Mouse (Mus musculus): ENCODE data around the gene Tmprss7.
A peak's percentile ranks its signal among the peaks of the same experiment; 100 is the strongest.

Tmprss7 gene

GRCm38 (mm10) chr16:45629497-45630105 lies 63.9 kb downstream of the Tmprss7 start:
- DNase-seq (ENCODE audit: low read depth, low spot score), result no peak

GRCm38 (mm10) chr16:45625342-45625741 lies 68.1 kb downstream of the Tmprss7 start:
- DNase-seq (ENCODE audit: low read depth, low spot score), result no peak

GRCm38 (mm10) chr16:45624791-45625190 lies 68.7 kb downstream of the Tmprss7 start:
- peak; percentile 16 for DNase-seq (ENCODE audit: low read depth, low spot score)

GRCm38 (mm10) chr16:45623230-45623629 lies 70.2 kb downstream of the Tmprss7 start:
- no peak for DNase-seq (ENCODE audit: low read depth, low spot score)

GRCm38 (mm10) chr16:45619751-45620375 lies 73.6 kb downstream of the Tmprss7 start:
- DNase-seq (ENCODE audit: low read depth, low spot score), result no peak

- no peak for DNase-seq (ENCODE audit: low read depth, low spot score)
Observed at GRCm38 (mm10) chr16:45615944-45616343, 77.5 kb downstream of the Tmprss7 start.

GRCm38 (mm10) chr16:45613247-45613646 lies 80.2 kb downstream of the Tmprss7 start:
- no peak for DNase-seq (ENCODE audit: low read depth, low spot score)

GRCm38 (mm10) chr16:45610267-45610666 lies 83.2 kb downstream of the Tmprss7 start, which contains the start of gene Gcsam:
Gene Gcsam, plus strand, starts transcription at chr16:45610380.
- no peak for DNase-seq (ENCODE audit: low read depth, low spot score)

- DNase-seq (ENCODE audit: low read depth, low spot score), result peak; percentile 28
Observed at GRCm38 (mm10) chr16:45609300-45609699, 84.2 kb downstream of the Tmprss7 start.

GRCm38 (mm10) chr16:45608481-45608954 lies 84.9 kb downstream of the Tmprss7 start:
- DNase-seq (ENCODE audit: low read depth, low spot score), result no peak

All from CD4-positive helper T cell, adult 2 months (primary cell).